Mouse (Mus musculus): ENCODE measurements at regions not wholly inside any gene's neighbourhood (a gene's known extent, or its start where the extent isn't known, plus 50 kb on each side); places are given as distances from the start of the nearest gene placed in this dataset.

- intact Hi-C loops (cut with DNase I): no loop called here
- DNase-seq: no peak
Measured at GRCm38 (mm10) chr2:117944325-117944724, 167.4 kb upstream of the Thbs1 start.

GRCm38 (mm10) chr2:117944942-117945341 lies 166.7 kb upstream of the Thbs1 start:
- intact Hi-C loops (cut with DNase I): no loop called here
- no peak for DNase-seq

- intact Hi-C loops (cut with DNase I): no loop called here
- no peak for DNase-seq
Measured at GRCm38 (mm10) chr2:117950431-117951336, 161.0 kb upstream of the Thbs1 start.

GRCm38 (mm10) chr2:117951337-117951718 lies 160.3 kb upstream of the Thbs1 start:
- no peak for DNase-seq
- intact Hi-C loops (cut with DNase I): no loop called here

GRCm38 (mm10) chr2:117958737-117959136 lies 152.9 kb upstream of the Thbs1 start:
- intact Hi-C loops (cut with DNase I): no loop called here
- DNase-seq: no peak

- intact Hi-C loops (cut with DNase I): no loop called here
- no peak for DNase-seq
Measured at GRCm38 (mm10) chr2:117959440-117959839, 152.2 kb upstream of the Thbs1 start.

- DNase-seq: peak in 1 of 2 experiments; percentile 6
- intact Hi-C loops (cut with DNase I): no loop called here
Measured at GRCm38 (mm10) chr2:117962531-117962930, 149.1 kb upstream of the Thbs1 start.

- intact Hi-C loops (cut with DNase I): no loop called here
- DNase-seq: no peak
Measured at GRCm38 (mm10) chr2:117963526-117963925, 148.2 kb upstream of the Thbs1 start.

GRCm38 (mm10) chr2:117965758-117966157 lies 145.9 kb upstream of the Thbs1 start:
- DNase-seq: no peak
- intact Hi-C loops (cut with DNase I): no loop called here

GRCm38 (mm10) chr2:117968731-117969130 lies 142.9 kb upstream of the Thbs1 start:
- DNase-seq: no peak
- intact Hi-C loops (cut with DNase I): no loop called here

GRCm38 (mm10) chr2:117970631-117971030 lies 141.0 kb upstream of the Thbs1 start:
- no peak for DNase-seq
- intact Hi-C loops (cut with DNase I): no loop called here

GRCm38 (mm10) chr2:117977033-117977432 lies 134.6 kb upstream of the Thbs1 start:
- intact Hi-C loops (cut with DNase I): no loop called here
- DNase-seq: no peak

- DNase-seq: no peak
- intact Hi-C loops (cut with DNase I): no loop called here
Measured at GRCm38 (mm10) chr2:117980856-117981255, 130.8 kb upstream of the Thbs1 start.

- intact Hi-C loops (cut with DNase I): no loop called here
- no peak for DNase-seq
Measured at GRCm38 (mm10) chr2:117984569-117984968, 127.1 kb upstream of the Thbs1 start.

- DNase-seq: no peak
- intact Hi-C loops (cut with DNase I): no loop called here
Measured at GRCm38 (mm10) chr2:117987426-117988215, 124.1 kb upstream of the Thbs1 start.

GRCm38 (mm10) chr2:117988396-117989173 lies 123.1 kb upstream of the Thbs1 start:
- intact Hi-C loops (cut with DNase I): no loop called here

GRCm38 (mm10) chr2:117989215-117989614 lies 122.5 kb upstream of the Thbs1 start:
- intact Hi-C loops (cut with DNase I): no loop called here
- no peak for DNase-seq

More at GRCm38 (mm10) chr2:117988396-117989173, 123.1 kb upstream of the Thbs1 start:
- DNase-seq: no peak

GRCm38 (mm10) chr2:117996130-117997083 lies 115.3 kb upstream of the Thbs1 start:
- DNase-seq: no peak

GRCm38 (mm10) chr2:117999641-118000040 lies 112.0 kb upstream of the Thbs1 start:
- intact Hi-C loops (cut with DNase I): no loop called here

More at GRCm38 (mm10) chr2:117996130-117997083, 115.3 kb upstream of the Thbs1 start:
- intact Hi-C loops (cut with DNase I): no loop called here

GRCm38 (mm10) chr2:118004191-118004590 lies 107.5 kb upstream of the Thbs1 start:
- no peak for DNase-seq
- intact Hi-C loops (cut with DNase I): no loop called here

More at GRCm38 (mm10) chr2:117999641-118000040, 112.0 kb upstream of the Thbs1 start:
- no peak for DNase-seq
